Mouse (Mus musculus): ENCODE results near the gene Erc2. TPM values are rescaled to one million over a fixed set of nuclear protein-coding genes. Genes with fewer than 3 reads are reported as not detected.

The Erc2 gene
- total and polyA plus RNA-seq, 2 experiments from 2014 or later = 0.11 to 1.7 TPM

DNA sequence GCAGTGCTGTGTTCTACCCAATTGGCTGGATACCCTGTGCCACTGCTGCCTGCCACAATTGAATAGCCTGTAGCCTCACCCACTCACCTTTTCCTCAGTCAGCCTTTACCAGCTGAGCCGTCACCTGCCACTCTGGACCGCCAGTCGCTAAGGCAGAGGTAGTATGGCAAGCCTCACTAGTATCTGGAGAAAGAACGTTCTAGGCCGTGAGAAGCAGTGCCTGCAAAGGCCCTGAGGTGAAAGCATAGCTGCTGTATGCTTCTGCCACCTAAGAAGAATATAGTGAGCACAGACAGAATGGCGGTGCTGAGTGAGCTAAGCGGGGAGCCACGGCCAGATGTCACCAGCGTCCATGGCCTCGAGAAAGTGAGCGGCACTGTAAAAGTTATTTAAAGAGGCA is 798.4 kb downstream of the Erc2 start:
- Histone ChIP-seq H3K27me3 (ENCODE audit: control insufficient read depth, insufficient read depth, low read length) (0 out of 2 replicates have a peak, but pooled peaks cover 6% of the 10 kb centered on the region), H3K27ac (ENCODE audit: low read depth) (no peak overlapping the region), H3K4me1 (ENCODE audit: control insufficient read depth, insufficient read depth) (peaks cover 17% of the 10 kb centered on the region), H3K36me3 (replicated peaks; ENCODE audit: control insufficient read depth, insufficient read depth, low read length) (no peaks in the 10 kb centered on the region), H3K9me3 (replicated peaks; ENCODE audit: control insufficient read depth, low read length) (no peaks in the 10 kb centered on the region), H3K9ac (replicated peaks; ENCODE audit: low read depth, low read length) (no peak overlapping the region), H3K4me3 (ENCODE audit: low read depth, low read length) (no peak overlapping the region), H3K4me2 (ENCODE audit: low read depth, low read length) (no peak overlapping the region)
- no peak for ATAC-seq (ENCODE audit: insufficient read depth, low read depth)
- TF ChIP-seq CTCF (IDR thresholded peaks at IDR 0.05; ENCODE audit: low read depth) (no peak), EP300 (IDR thresholded peaks at IDR 0.05; ENCODE audit: low read depth) (no peak)
- 75% methylated on average over 11 of the region's 11 CpGs for WGBS
- DNase-seq (ENCODE audit: low spot score) = no peak

DNA sequence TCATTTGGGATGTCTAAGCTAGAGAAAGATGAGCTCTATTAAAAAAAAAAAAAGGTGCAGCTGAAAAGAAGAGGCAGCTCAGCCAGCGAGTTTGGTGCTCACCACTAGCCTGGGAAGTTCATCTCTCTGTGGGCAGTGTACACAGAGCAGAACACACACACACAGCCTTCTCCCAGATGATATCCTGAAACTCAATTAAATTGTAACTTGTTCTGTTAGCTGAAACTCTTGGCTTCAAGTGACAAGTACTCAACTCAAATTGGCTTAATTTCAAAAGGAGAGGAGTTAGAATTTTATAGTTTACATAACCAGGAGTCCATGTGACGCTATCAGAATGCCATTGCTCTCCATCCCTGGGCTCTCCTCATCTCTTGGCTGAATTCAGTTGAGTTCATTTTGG is 804.4 kb downstream of the Erc2 start:
- Histone ChIP-seq H3K9ac (replicated peaks; ENCODE audit: low read depth, low read length) (no peak overlapping the region), H3K4me3 (ENCODE audit: low read depth, low read length) (no peak overlapping the region), H3K9me3 (replicated peaks; ENCODE audit: control insufficient read depth, low read length) (no peaks in the 10 kb centered on the region), H3K4me2 (ENCODE audit: low read depth, low read length) (no peak overlapping the region), H3K27me3 (ENCODE audit: control insufficient read depth, insufficient read depth, low read length) (no peaks in the 10 kb centered on the region), H3K36me3 (replicated peaks; ENCODE audit: control insufficient read depth, insufficient read depth, low read length) (no peaks in the 10 kb centered on the region), H3K27ac (ENCODE audit: low read depth) (no peak overlapping the region), H3K4me1 (ENCODE audit: control insufficient read depth, insufficient read depth) (no peaks in the 10 kb centered on the region)
- DNase-seq (ENCODE audit: low spot score) (no peak), ATAC-seq (ENCODE audit: insufficient read depth, low read depth) (no peak)
- TF ChIP-seq EP300 (IDR thresholded peaks at IDR 0.05; ENCODE audit: low read depth) (no peak), CTCF (IDR thresholded peaks at IDR 0.05; ENCODE audit: low read depth) (no peak)
- WGBS = 69% methylated on average over 2 of the region's 2 CpGs

DNA sequence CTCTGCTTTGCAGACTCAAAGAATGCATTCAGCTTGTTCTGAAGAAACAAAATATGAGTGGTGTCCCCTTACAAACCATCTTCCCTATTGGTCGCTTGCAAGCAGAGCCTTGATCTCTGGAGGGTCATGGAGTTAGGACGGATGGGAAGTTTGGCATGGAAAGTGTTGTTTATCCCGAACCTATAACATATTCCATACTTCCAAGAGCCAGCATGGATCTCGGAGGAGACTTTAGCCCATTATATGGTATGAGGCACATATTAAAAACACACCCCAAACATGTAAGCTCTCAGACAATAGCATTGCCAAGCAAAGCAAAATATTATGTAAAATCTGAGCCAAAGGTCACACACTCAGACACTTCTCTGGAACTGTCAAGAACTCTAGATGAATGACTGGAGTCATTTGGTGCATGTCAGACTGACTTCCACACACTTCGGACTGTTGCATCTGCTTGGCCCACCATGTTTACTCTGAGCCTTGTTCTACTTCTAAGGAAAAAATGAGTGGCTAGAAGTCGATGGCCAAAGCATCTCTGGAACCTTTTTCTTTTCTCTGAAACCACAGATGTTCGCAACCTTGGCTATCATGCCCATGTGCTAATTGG is 809.6 kb downstream of the Erc2 start:
- no peak overlapping the region for H3K4me3 ChIP-seq (ENCODE audit: low read depth, low read length)
- WGBS = 77% methylated on average over 7 of the region's 7 CpGs
- DNase-seq (ENCODE audit: low spot score) (no peak), ATAC-seq (ENCODE audit: insufficient read depth, low read depth) (no peak)
- H3K27me3 ChIP-seq (ENCODE audit: control insufficient read depth, insufficient read depth, low read length) = no peaks in the 10 kb centered on the region
- no peaks in the 10 kb centered on the region for H3K4me1 ChIP-seq (ENCODE audit: control insufficient read depth, insufficient read depth)
- no peaks in the 10 kb centered on the region for H3K9me3 ChIP-seq (replicated peaks; ENCODE audit: control insufficient read depth, low read length)
- H3K27ac ChIP-seq (ENCODE audit: low read depth) = no peak overlapping the region
- TF ChIP-seq EP300 (IDR thresholded peaks at IDR 0.05; ENCODE audit: low read depth) (no peak), CTCF (IDR thresholded peaks at IDR 0.05; ENCODE audit: low read depth) (no peak)
- no peak overlapping the region for H3K9ac ChIP-seq (replicated peaks; ENCODE audit: low read depth, low read length)
- no peaks in the 10 kb centered on the region for H3K36me3 ChIP-seq (replicated peaks; ENCODE audit: control insufficient read depth, insufficient read depth, low read length)
- no peak overlapping the region for H3K4me2 ChIP-seq (ENCODE audit: low read depth, low read length)

DNA sequence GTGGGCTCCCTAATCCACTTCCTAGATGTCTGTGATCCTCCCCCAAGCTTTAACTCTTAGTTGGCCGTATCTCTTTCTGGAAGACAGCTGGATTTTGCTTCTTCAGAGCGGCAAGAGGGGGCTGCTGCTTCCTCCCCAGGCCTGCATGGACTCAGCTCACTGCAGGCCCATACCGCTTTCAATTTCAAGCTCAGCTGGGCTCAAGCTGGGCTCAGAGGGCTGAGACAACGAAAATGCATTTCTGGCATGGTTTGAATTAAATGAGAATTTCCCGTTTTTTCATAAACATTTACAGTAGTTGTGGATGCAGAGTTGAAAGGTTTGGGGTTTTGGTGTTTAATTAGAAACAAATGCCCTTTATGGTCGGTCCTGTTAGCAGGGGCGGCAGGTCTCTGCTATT is 812.8 kb downstream of the Erc2 start:
- Histone ChIP-seq H3K4me2 (ENCODE audit: low read depth, low read length) (no peak overlapping the region), H3K9me3 (replicated peaks; ENCODE audit: control insufficient read depth, low read length) (no peaks in the 10 kb centered on the region), H3K27me3 (ENCODE audit: control insufficient read depth, insufficient read depth, low read length) (no peaks in the 10 kb centered on the region), H3K4me3 (ENCODE audit: low read depth, low read length) (no peak overlapping the region), H3K4me1 (ENCODE audit: control insufficient read depth, insufficient read depth) (no peaks in the 10 kb centered on the region), H3K9ac (replicated peaks; ENCODE audit: low read depth, low read length) (no peak overlapping the region), H3K36me3 (replicated peaks; ENCODE audit: control insufficient read depth, insufficient read depth, low read length) (no peaks in the 10 kb centered on the region), H3K27ac (ENCODE audit: low read depth) (no peak overlapping the region)
- WGBS = 76% methylated on average over 7 of the region's 7 CpGs
- no peak for ATAC-seq (ENCODE audit: insufficient read depth, low read depth)
- DNase-seq (ENCODE audit: low spot score) = no peak
- TF ChIP-seq CTCF (IDR thresholded peaks at IDR 0.05; ENCODE audit: low read depth) (no peak), EP300 (IDR thresholded peaks at IDR 0.05; ENCODE audit: low read depth) (no peak)

DNA sequence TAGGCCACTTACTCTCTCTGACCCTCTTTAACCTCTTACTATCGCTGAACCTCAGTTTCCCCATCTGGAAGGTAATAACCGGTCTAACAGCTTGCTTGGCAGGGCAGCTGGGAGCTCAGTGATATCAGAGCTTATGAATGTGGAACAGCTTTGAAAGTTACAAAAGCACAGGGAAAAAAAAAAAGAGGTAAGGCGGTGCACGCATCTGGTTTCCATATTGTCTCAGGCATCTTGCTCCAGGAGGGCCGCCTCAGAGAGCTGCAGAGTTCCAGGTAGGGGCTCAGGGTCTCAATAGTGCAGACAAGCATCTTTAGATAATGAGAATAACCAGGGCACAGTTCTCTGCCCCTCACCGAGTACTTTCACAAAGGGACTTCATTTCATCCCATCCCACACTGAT is 816.9 kb downstream of the Erc2 start:
- no peaks in the 10 kb centered on the region for H3K9me3 ChIP-seq (replicated peaks; ENCODE audit: control insufficient read depth, low read length)
- H3K4me3 ChIP-seq (ENCODE audit: low read depth, low read length) = no peak overlapping the region
- H3K27ac ChIP-seq (ENCODE audit: low read depth) = no peak overlapping the region
- DNase-seq (ENCODE audit: low spot score) (no peak), ATAC-seq (ENCODE audit: insufficient read depth, low read depth) (no peak)
- H3K4me2 ChIP-seq (ENCODE audit: low read depth, low read length) = no peak overlapping the region
- H3K4me1 ChIP-seq (ENCODE audit: control insufficient read depth, insufficient read depth) = no peaks in the 10 kb centered on the region
- TF ChIP-seq CTCF (IDR thresholded peaks at IDR 0.05; ENCODE audit: low read depth) (no peak), EP300 (IDR thresholded peaks at IDR 0.05; ENCODE audit: low read depth) (no peak)
- no peak overlapping the region for H3K9ac ChIP-seq (replicated peaks; ENCODE audit: low read depth, low read length)
- no peaks in the 10 kb centered on the region for H3K36me3 ChIP-seq (replicated peaks; ENCODE audit: control insufficient read depth, insufficient read depth, low read length)
- peaks cover 6% of the 10 kb centered on the region; the same call in 1 of the 2 replicates for H3K27me3 ChIP-seq (ENCODE audit: control insufficient read depth, insufficient read depth, low read length)
- WGBS = 75% methylated on average over 6 of the region's 6 CpGs
